Mouse (Mus musculus): Measurements from ENCODE around the gene Tasp1.
"Not testable (repeated sequence)": the region's sequence is repeated elsewhere in the genome, so short reads cannot be mapped to it uniquely, and the experiment has no call there.

Tasp1 gene

GRCm38 (mm10) chr2:140058125-140058524 lies 8.5 kb downstream of the Tasp1 start:
- peak; percentile 34 for DNase-seq (ENCODE audit: low read depth, low spot score)

- no peak for DNase-seq (ENCODE audit: low read depth, low spot score)
Measured at GRCm38 (mm10) chr2:140051607-140052126, 14.9 kb downstream of the Tasp1 start.

GRCm38 (mm10) chr2:140042522-140043131 lies 24.0 kb downstream of the Tasp1 start:
- DNase-seq (ENCODE audit: low read depth, low spot score) = no peak

GRCm38 (mm10) chr2:140042081-140042480 lies 24.5 kb downstream of the Tasp1 start:
- DNase-seq (ENCODE audit: low read depth, low spot score) = no peak

- no peak for DNase-seq (ENCODE audit: low read depth, low spot score)
Measured at GRCm38 (mm10) chr2:140037459-140037858, 29.1 kb downstream of the Tasp1 start.

- no peak for DNase-seq (ENCODE audit: low read depth, low spot score)
Measured at GRCm38 (mm10) chr2:140036854-140037253, 29.8 kb downstream of the Tasp1 start.

GRCm38 (mm10) chr2:140024937-140025336 lies 41.7 kb downstream of the Tasp1 start:
- peak; percentile 59 for DNase-seq (ENCODE audit: low read depth, low spot score)

- DNase-seq (ENCODE audit: low read depth, low spot score) = peak; percentile 14
Measured at GRCm38 (mm10) chr2:140007406-140007805, 59.2 kb downstream of the Tasp1 start.

- peak; percentile 19 for DNase-seq (ENCODE audit: low read depth, low spot score)
Measured at GRCm38 (mm10) chr2:139998170-139998569, 68.4 kb downstream of the Tasp1 start.

- not testable (repeated sequence) for DNase-seq (ENCODE audit: low read depth, low spot score)
Measured at GRCm38 (mm10) chr2:139989907-139990306, 76.7 kb downstream of the Tasp1 start.

- DNase-seq (ENCODE audit: low read depth, low spot score) = no peak
Measured at GRCm38 (mm10) chr2:139967451-139967850, 99.2 kb downstream of the Tasp1 start.

- peak; percentile 83 for DNase-seq (ENCODE audit: low read depth, low spot score)
Measured at GRCm38 (mm10) chr2:139966288-139966687, 100.3 kb downstream of the Tasp1 start.

- no peak for DNase-seq (ENCODE audit: low read depth, low spot score)
Measured at GRCm38 (mm10) chr2:139948843-139949242, 117.8 kb downstream of the Tasp1 start.

GRCm38 (mm10) chr2:139937581-139937980 lies 129.0 kb downstream of the Tasp1 start:
- DNase-seq (ENCODE audit: low read depth, low spot score) = peak; percentile 26

GRCm38 (mm10) chr2:139934577-139934976 lies 132.0 kb downstream of the Tasp1 start:
- no peak for DNase-seq (ENCODE audit: low read depth, low spot score)

- DNase-seq (ENCODE audit: low read depth, low spot score) = no peak
Measured at GRCm38 (mm10) chr2:139934033-139934572, 132.5 kb downstream of the Tasp1 start.

- no peak for DNase-seq (ENCODE audit: low read depth, low spot score)
Measured at GRCm38 (mm10) chr2:139932211-139932610, 134.4 kb downstream of the Tasp1 start.

GRCm38 (mm10) chr2:139924937-139925336 lies 141.7 kb downstream of the Tasp1 start:
- no peak for DNase-seq (ENCODE audit: low read depth, low spot score)

GRCm38 (mm10) chr2:139921395-139921794 lies 145.2 kb downstream of the Tasp1 start:
- not testable (repeated sequence) for DNase-seq (ENCODE audit: low read depth, low spot score)

GRCm38 (mm10) chr2:139919757-139920156 lies 146.8 kb downstream of the Tasp1 start:
- peak; percentile 84 for DNase-seq (ENCODE audit: low read depth, low spot score)

- DNase-seq (ENCODE audit: low read depth, low spot score) = no peak
Measured at GRCm38 (mm10) chr2:139906441-139907157, 160.0 kb downstream of the Tasp1 start.

- peak; percentile 12 for DNase-seq (ENCODE audit: low read depth, low spot score)
Measured at GRCm38 (mm10) chr2:139891405-139892089, 175.1 kb downstream of the Tasp1 start.
